Mouse (Mus musculus) liver, embryonic 14.5 days (tissue): ENCODE data around the gene Crocc. TPM values are rescaled to one million over a fixed set of nuclear protein-coding genes. Genes with fewer than 3 reads are reported as not detected.

Source experiments
- ATAC-seq: fragments of 200-750 bp; cut with Nextera tagmentation; 2 replicates; pipeline ENCODE4 v1.8.0; 2017; ENCODE audit warnings: moderate number of reproducible peaks, mild to moderate bottlenecking, moderate library complexity; ENCODE audit not compliant: insufficient read depth
- DNase-seq, 3 experiments: peaks; one replicate each; pipeline ENCODE4 v3.0.0-alpha.2; 2012 to 2013; ENCODE audit warnings: low read depth in 3 of 3, low spot score in 3 of 3
- H3K27ac ChIP-seq: fragments of 300-500 bp; sonication (generic); 2 replicates; pipeline ENCODE4 v1.5.1; 2014; ENCODE audit warnings: moderate library complexity, mild to moderate bottlenecking, control low read depth, inconsistent platforms
- H3K27me3 ChIP-seq: fragments of 300-500 bp; sonication (generic); 2 replicates; pipeline ENCODE4 v1.6.1; 2014; ENCODE audit warnings: mild to moderate bottlenecking, low read length, moderate library complexity; ENCODE audit not compliant: control insufficient read depth, insufficient read depth
- H3K36me3 ChIP-seq: fragments of 300-500 bp; sonication (generic); replicated peaks from 2 replicates; pipeline ENCODE4 v1.6.1; 2014; ENCODE audit warnings: low read depth; ENCODE audit not compliant: control insufficient read depth, insufficient read depth
- H3K4me1 ChIP-seq, 2 experiments: fragments of 200-500 bp in 1 of 2; fragments of 300-500 bp in 1 of 2; sonication (generic) in 1 of 2; replicated peaks; 2 replicates each; pipeline ENCODE4 v1.6.1; 2012 to 2014; ENCODE audit warnings: antibody characterized with exemption in 1 of 2, inconsistent platforms in 1 of 2, low read length in 1 of 2; ENCODE audit not compliant: control insufficient read depth in 2 of 2, insufficient read depth in 2 of 2
- H3K4me2 ChIP-seq: fragments of 300-500 bp; sonication (generic); 2 replicates; pipeline ENCODE4 v1.6.1; 2014; ENCODE audit warnings: low read depth, mild to moderate bottlenecking, control low read depth, moderate library complexity
- H3K4me3 ChIP-seq, 2 experiments: fragments of 200-500 bp in 1 of 2; fragments of 300-500 bp in 1 of 2; sonication (generic) in 1 of 2; 2 replicates each; pipeline ENCODE4 v1.5.1; 2012 to 2014; ENCODE audit warnings: low read depth in 2 of 2, low read length in 2 of 2, mild to moderate bottlenecking in 2 of 2, control low read depth in 1 of 2, inconsistent platforms in 1 of 2, moderate library complexity in 1 of 2; ENCODE audit not compliant: insufficient read depth in 1 of 2
- H3K9ac ChIP-seq: fragments of 300-500 bp; sonication (generic); replicated peaks from 2 replicates; pipeline ENCODE4 v1.6.1; 2014; ENCODE audit warnings: mild to moderate bottlenecking, control low read depth, moderate library complexity
- H3K9me3 ChIP-seq: fragments of 300-500 bp; sonication (generic); 2 replicates; pipeline ENCODE4 v1.6.1; 2016; ENCODE audit warnings: low read length, mixed read lengths; ENCODE audit not compliant: control insufficient read depth
- CTCF ChIP-seq: IDR thresholded peaks from 2 replicates; pipeline ENCODE4 v1.5.1; 2016; ENCODE audit warnings: antibody characterized with exemption, low read depth, control low read depth
- EP300 ChIP-seq: IDR thresholded peaks from 2 replicates; pipeline ENCODE4 v1.6.1; 2016; ENCODE audit warnings: antibody characterized with exemption, low read depth
- WGBS: fragments of 180-500 bp; shearing (Covaris S2); extraction: QIAGEN DNeasy Blood & Tissue Kit; methylation state at CpG from one replicate; pipeline ENCODE4 v1.1.7; 2014; ENCODE audit not compliant: insufficient replicate concordance; 5-methylcytosine and 5-hydroxymethylcytosine counted together
- polyA plus RNA-seq, 2 experiments: library from polyadenylated mRNA; depleted of rRNA in 1 of 2; stranded (reverse) in 1 of 2; unstranded in 1 of 2; fragments of >200 nt; fragmentation: Nextera tagmentation in 1 of 2; extraction: Ambion mirVana in 1 of 2; gene quantifications; 2 replicates each; pipeline versions ENCODE4 v1.2.1 to v1.2.3; 2012 to 2014

Crocc gene
- polyA plus RNA-seq, 2 experiments, result 0.53 to 1.7 TPM

- Histone ChIP-seq H3K9me3 (no peaks in the 10 kb centered on the region), H3K27ac (no peak overlapping the region), H3K9ac (no peak overlapping the region), H3K27me3 (no peaks in the 10 kb centered on the region), H3K36me3 (no peaks in the 10 kb centered on the region; the same call in 1 of the 2 replicates), H3K4me1 (no peaks in the 10 kb centered on the region), H3K4me2 (no peak overlapping the region), H3K4me3 (no peak overlapping the region)
- peak; percentile 65 for ATAC-seq
- no peak for TF ChIP-seq CTCF
- TF ChIP-seq EP300, result peak; percentile 21; the same call in 1 of the 2 replicates
- 29% methylated on average over 9 of the region's 9 CpGs for WGBS
- no peak for DNase-seq
Observed at GRCm38 (mm10) chr4:140996812-140997211, 63.5 kb downstream of the Crocc start.

- Histone ChIP-seq H3K9ac (no peak overlapping the region), H3K4me1 (no peaks in the 10 kb centered on the region), H3K36me3 (no peaks in the 10 kb centered on the region; the same call in 1 of the 2 replicates), H3K27me3 (no peaks in the 10 kb centered on the region), H3K27ac (no peak overlapping the region), H3K4me3 (no peak overlapping the region), H3K9me3 (no peaks in the 10 kb centered on the region), H3K4me2 (no peak overlapping the region)
- DNase-seq (no peak), ATAC-seq (no peak)
- WGBS, result 78% methylated on average over 8 of the region's 8 CpGs
- no peak for TF ChIP-seq CTCF
- TF ChIP-seq EP300, result no peak
Observed at GRCm38 (mm10) chr4:140995811-140996210, 64.5 kb downstream of the Crocc start.

- Histone ChIP-seq H3K4me1 (no peaks in the 10 kb centered on the region), H3K9me3 (no peaks in the 10 kb centered on the region), H3K4me3 (no peak overlapping the region), H3K27me3 (no peaks in the 10 kb centered on the region), H3K4me2 (no peak overlapping the region), H3K36me3 (no peaks in the 10 kb centered on the region; the same call in 1 of the 2 replicates), H3K9ac (no peak overlapping the region), H3K27ac (no peak overlapping the region)
- ATAC-seq, result no peak
- WGBS, result 75% methylated on average over 8 of the region's 8 CpGs
- no peak for DNase-seq
- TF ChIP-seq CTCF (no peak), EP300 (no peak)
Observed at GRCm38 (mm10) chr4:140993846-140994245, 66.5 kb downstream of the Crocc start.

GRCm38 (mm10) chr4:140992215-140992614 lies 68.1 kb downstream of the Crocc start:
- 86% methylated on average over 20 of the region's 20 CpGs for WGBS
- no peak for ATAC-seq
- peaks cover 0 to 6% of the 10 kb centered on the region in 2 experiments; a peak in 2 of 4 replicates for H3K4me1 ChIP-seq

GRCm38 (mm10) chr4:140989447-140989846 lies 70.9 kb downstream of the Crocc start:
- TF ChIP-seq CTCF (no peak), EP300 (no peak)
- 72% methylated on average over 14 of the region's 14 CpGs for WGBS
- Histone ChIP-seq H3K4me2 (peak overlapping the region; percentile 15; the same call in 1 of the 2 replicates), H3K27ac (no peak overlapping the region), H3K36me3 (no peaks in the 10 kb centered on the region), H3K9ac (no peak overlapping the region), H3K4me3 (no peak overlapping the region), H3K27me3 (no peaks in the 10 kb centered on the region), H3K4me1 (peaks cover 0 to 7% of the 10 kb centered on the region in 2 experiments; a peak in 2 of 4 replicates), H3K9me3 (no peaks in the 10 kb centered on the region)
- no peak for DNase-seq
- ATAC-seq, result no peak

More at GRCm38 (mm10) chr4:140992215-140992614, 68.1 kb downstream of the Crocc start:
- Histone ChIP-seq H3K27ac (no peak overlapping the region), H3K4me2 (no peak overlapping the region), H3K9ac (no peak overlapping the region), H3K27me3 (no peaks in the 10 kb centered on the region), H3K9me3 (no peaks in the 10 kb centered on the region), H3K36me3 (no peaks in the 10 kb centered on the region; the same call in 1 of the 2 replicates), H3K4me3 (no peak overlapping the region)
- TF ChIP-seq CTCF (no peak), EP300 (no peak)
- DNase-seq, result no peak
